9 mouse cellular contexts compared by ENCODE assay signal in genomic region chr19:9920835-9921784, GRCm38 (mm10). TPM values are rescaled to one million over a fixed set of nuclear protein-coding genes. Genes with fewer than 3 reads are reported as not detected.
DNase-seq lines count a peak whose midpoint lies in the region; ATAC-seq and TF ChIP-seq lines count a peak whose summit lies in the region.
"Had no signal": no experiment of that assay in that cellular context is flagged by ENCODE, and none has a peak within 500 bp of the region (broad histone marks: within the 10 kb centered on the region; RNA-seq: fewer than 3 reads in every experiment).

No protein-coding gene starts in this region.

- ATAC-seq in midbrain, embryonic 14.5 days (ENCODE audit: low FRiP score, low TSS enrichment): no peak
- ATAC-seq in midbrain, embryonic 15.5 days (replicated peaks): no peak
- ATAC-seq in heart, embryonic 12.5 days (ENCODE audit: insufficient number of reproducible peaks, low FRiP score): peak; percentile 31; the same call in 1 of the 2 replicates
- ATAC-seq in hindbrain, embryonic 13.5 days (ENCODE audit: low FRiP score): no peak

- H3K36me3 ChIP-seq in midbrain, embryonic 14.5 days (ENCODE audit: control insufficient read depth, insufficient read depth, low read length): no peaks in the 10 kb centered on the region
- no peaks in the 10 kb centered on the region for H3K36me3 ChIP-seq in midbrain, embryonic 15.5 days (replicated peaks)
- H3K36me3 ChIP-seq in heart, embryonic 12.5 days: no peaks in the 10 kb centered on the region
- H3K36me3 ChIP-seq in macrophage (ENCODE audit: inconsistent target): no peaks in the 10 kb centered on the region
- H3K36me3 ChIP-seq in hindbrain, embryonic 13.5 days: no peaks in the 10 kb centered on the region
- H3K36me3 ChIP-seq: limb, embryonic 12.5 days had no signal

- no peak overlapping the region for H3K9ac ChIP-seq in midbrain, embryonic 14.5 days (replicated peaks; ENCODE audit: low read length)
- H3K9ac ChIP-seq in midbrain, embryonic 15.5 days: no peak overlapping the region
- H3K9ac ChIP-seq in heart, embryonic 12.5 days: no peak overlapping the region
- no peak overlapping the region for H3K9ac ChIP-seq in hindbrain, embryonic 13.5 days
- H3K9ac ChIP-seq: limb, embryonic 12.5 days had no signal

- no peak overlapping the region for H3K4me3 ChIP-seq in midbrain, embryonic 14.5 days (replicated peaks; ENCODE audit: low read depth, low read length)
- H3K4me3 ChIP-seq in midbrain, embryonic 15.5 days: no peak overlapping the region
- no peak overlapping the region for H3K4me3 ChIP-seq in bone marrow macrophage, adult 2 months (ENCODE audit: insufficient read depth, low read length)
- no peak overlapping the region for H3K4me3 ChIP-seq in heart, embryonic 12.5 days
- H3K4me3 ChIP-seq in layer of hippocampus, adult 2 months: no peak overlapping the region
- no peak overlapping the region for H3K4me3 ChIP-seq in macrophage (ENCODE audit: inconsistent target)
- H3K4me3 ChIP-seq in hindbrain, embryonic 13.5 days: no peak overlapping the region
- H3K4me3 ChIP-seq: limb, embryonic 12.5 days had no signal

- no peak overlapping the region for H3K27ac ChIP-seq in midbrain, embryonic 14.5 days (replicated peaks; ENCODE audit: low read depth, low read length)
- no peak overlapping the region for H3K27ac ChIP-seq in midbrain, embryonic 15.5 days
- peak overlapping the region; percentile 46 for H3K27ac ChIP-seq in bone marrow macrophage, adult 2 months (ENCODE audit: insufficient read depth, low read depth, low read length)
- no peak overlapping the region for H3K27ac ChIP-seq in heart, embryonic 12.5 days (ENCODE audit: poor library complexity, severe bottlenecking)
- H3K27ac ChIP-seq in layer of hippocampus, adult 2 months: peak overlapping the region; percentile 94
- H3K27ac ChIP-seq in macrophage: peak overlapping the region; percentile 12
- no peak overlapping the region for H3K27ac ChIP-seq in hindbrain, embryonic 13.5 days
- H3K27ac ChIP-seq: limb, embryonic 12.5 days had no signal

- H3K9me3 ChIP-seq in midbrain, embryonic 14.5 days (ENCODE audit: control insufficient read depth, low read length): no peaks in the 10 kb centered on the region
- no peaks in the 10 kb centered on the region for H3K9me3 ChIP-seq in midbrain, embryonic 15.5 days
- H3K9me3 ChIP-seq in heart, embryonic 12.5 days (replicated peaks): no peaks in the 10 kb centered on the region
- no peaks in the 10 kb centered on the region for H3K9me3 ChIP-seq in hindbrain, embryonic 13.5 days
- H3K9me3 ChIP-seq: limb, embryonic 12.5 days had no signal

- peaks cover 9% of the 10 kb centered on the region for H3K4me1 ChIP-seq in midbrain, embryonic 14.5 days (ENCODE audit: control insufficient read depth, insufficient read depth, low read length)
- peaks cover 14% of the 10 kb centered on the region for H3K4me1 ChIP-seq in midbrain, embryonic 15.5 days
- H3K4me1 ChIP-seq in bone marrow macrophage, adult 2 months (ENCODE audit: control insufficient read depth, insufficient read depth, low read length): peaks cover 68% of the 10 kb centered on the region
- peaks cover 25% of the 10 kb centered on the region for H3K4me1 ChIP-seq in heart, embryonic 12.5 days (replicated peaks)
- peaks cover 14% of the 10 kb centered on the region for H3K4me1 ChIP-seq in hindbrain, embryonic 13.5 days (replicated peaks)

- TF ChIP-seq CTCF in bone marrow macrophage, adult 2 months (IDR thresholded peaks at IDR 0.05; ENCODE audit: low read depth, low read length): peak; percentile 46; the same call in 1 of the 2 replicates
- peak; percentile 77 for TF ChIP-seq CTCF in layer of hippocampus, adult 2 months (conservative IDR thresholded peaks at IDR 0.05)

- H3K4me2 ChIP-seq in midbrain, embryonic 14.5 days (ENCODE audit: low read length): no peak overlapping the region
- no peak overlapping the region for H3K4me2 ChIP-seq in midbrain, embryonic 15.5 days
- no peak overlapping the region for H3K4me2 ChIP-seq in heart, embryonic 12.5 days
- H3K4me2 ChIP-seq in hindbrain, embryonic 13.5 days: no peak overlapping the region
- H3K4me2 ChIP-seq: limb, embryonic 12.5 days had no signal

- H3K79me2 ChIP-seq in macrophage (ENCODE audit: inconsistent target): peaks cover 20% of the 10 kb centered on the region; the same call in 1 of the 2 replicates

- 63% methylated on average over 13 of the region's 13 CpGs for WGBS in midbrain, embryonic 14.5 days
- WGBS in midbrain, embryonic 15.5 days: 64% methylated on average over 13 of the region's 13 CpGs
- 49% methylated on average over 13 of the region's 13 CpGs for WGBS in heart, embryonic 12.5 days
- 80% methylated on average over 13 of the region's 13 CpGs for WGBS in macrophage (ENCODE audit: missing documents)
- WGBS in hindbrain, embryonic 13.5 days: 63% methylated on average over 13 of the region's 13 CpGs

- peak; percentile 25 for DNase-seq in midbrain, embryonic 14.5 days
- peak; percentile 59 to 63 for DNase-seq in layer of hippocampus, adult 2 months (ENCODE audit: low spot score in 2 of 2)
- DNase-seq in yolk sac, embryonic 10.5 days (ENCODE audit: low spot score): peak; percentile 56

- TF ChIP-seq POLR2A in bone marrow macrophage, adult 2 months (IDR thresholded peaks at IDR 0.05; ENCODE audit: borderline replicate concordance, low read depth, low read length): no peak

- H3K27me3 ChIP-seq in midbrain, embryonic 14.5 days (ENCODE audit: control insufficient read depth, insufficient read depth, low read length): no peaks in the 10 kb centered on the region
- no peaks in the 10 kb centered on the region for H3K27me3 ChIP-seq in midbrain, embryonic 15.5 days (replicated peaks)
- no peaks in the 10 kb centered on the region for H3K27me3 ChIP-seq in heart, embryonic 12.5 days (replicated peaks)
- no peaks in the 10 kb centered on the region for H3K27me3 ChIP-seq in hindbrain, embryonic 13.5 days
- H3K27me3 ChIP-seq: limb, embryonic 12.5 days had no signal

RNA-seq across cellular contexts. Expression of gene Incenp, which starts 21.8 kb away (rescaled TPM):
- polyA plus RNA-seq in midbrain, embryonic 14.5 days (2014; fragmentation: Nextera tagmentation; extraction: Ambion mirVana): 18.1 and 21.7 TPM in 2 replicates
- 29.6 and 30.2 TPM in 2 replicates for polyA plus RNA-seq in midbrain, embryonic 15.5 days (2015; fragmentation: Nextera tagmentation; extraction: Ambion mirVana)
- 146 and 159 TPM in 2 replicates for polyA plus RNA-seq in bone marrow macrophage, adult 2 months (2012; ENCODE audit: insufficient read depth, insufficient read length, missing spikeins)
- polyA plus RNA-seq in heart, embryonic 12.5 days (2016; fragmentation: Nextera tagmentation; extraction: Ambion mirVana): 82.2 and 83.0 TPM in 2 replicates
- 10 to 100 TPM; 13.9 to 14.0 TPM for total RNA-seq in layer of hippocampus, adult 2 months (2021)
- total RNA-seq in macrophage (2018; cell fraction: chromatin; rRNA removed): 100 to 1,000 TPM in 13 of 26 experiments, 10 to 100 TPM in 13; 11.0 to 260 (median 108) TPM
- 10 to 100 TPM; 14.9 to 49.5 (median 37.8) TPM for total RNA-seq in macrophage (2018; cell fraction: cytosol; rRNA removed)
- 100 to 1,000 TPM in 2 of 26 experiments, 10 to 100 TPM in 24; 19.3 to 115 (median 57.5) TPM for total RNA-seq in macrophage (2018; cell fraction: nucleus; rRNA removed)
- 37.8 to 67.1 TPM (median 51.1 TPM) in 3 replicates for polyA plus RNA-seq in macrophage (2018)
- polyA plus RNA-seq in hindbrain, embryonic 13.5 days (2015; fragmentation: Nextera tagmentation; extraction: Ambion mirVana): 31.3 and 32.9 TPM in 2 replicates

RNA-seq across cellular contexts. Expression of gene Fth1, which starts 59.3 kb away (rescaled TPM):
- polyA plus RNA-seq in midbrain, embryonic 14.5 days (2014; fragmentation: Nextera tagmentation; extraction: Ambion mirVana): 1,308 and 1,477 TPM in 2 replicates
- 1,452 and 1,467 TPM in 2 replicates for polyA plus RNA-seq in midbrain, embryonic 15.5 days (2015; fragmentation: Nextera tagmentation; extraction: Ambion mirVana)
- polyA plus RNA-seq in bone marrow macrophage, adult 2 months (2012; ENCODE audit: insufficient read depth, insufficient read length, missing spikeins): 20,335 and 20,363 TPM in 2 replicates
- 2,254 and 2,412 TPM in 2 replicates for polyA plus RNA-seq in heart, embryonic 12.5 days (2016; fragmentation: Nextera tagmentation; extraction: Ambion mirVana)
- total RNA-seq in layer of hippocampus, adult 2 months (2021): 1,000 to 10,000 TPM; 3,170 to 3,409 TPM
- 1,000 to 10,000 TPM in 25 of 26 experiments, 100 to 1,000 TPM in 1; 839 to 4,643 (median 2,612) TPM for total RNA-seq in macrophage (2018; cell fraction: chromatin; rRNA removed)
- total RNA-seq in macrophage (2018; cell fraction: cytosol; rRNA removed): over 10,000 TPM; 27,371 to 77,320 (median 43,339) TPM
- over 10,000 TPM in 4 of 26 experiments, 1,000 to 10,000 TPM in 22; 2,155 to 11,196 (median 6,502) TPM for total RNA-seq in macrophage (2018; cell fraction: nucleus; rRNA removed)
- polyA plus RNA-seq in macrophage (2018): 25,011 to 42,260 TPM (median 38,400 TPM) in 3 replicates
- 1,535 and 1,618 TPM in 2 replicates for polyA plus RNA-seq in hindbrain, embryonic 13.5 days (2015; fragmentation: Nextera tagmentation; extraction: Ambion mirVana)

Comparison
In these comparisons a context has a peak if more than half of its experiments do, and no peak if none do; other contexts are left out.
1. H3K27ac ChIP-seq: peak in bone marrow macrophage, adult 2 months (single experiment), layer of hippocampus, adult 2 months (single experiment) and macrophage (single experiment); none in midbrain, embryonic 14.5 days (single experiment), midbrain, embryonic 15.5 days (single experiment), heart, embryonic 12.5 days (single experiment) and hindbrain, embryonic 13.5 days (single experiment).
2. Peak in every context shown above with its lines, with median percentiles within 50 percentile points of each other: DNase-seq.